Comparison of ENCODE assay signal across 8 mouse cellular contexts in genomic region chr13:32298456-32298855, GRCm38 (mm10).
"Had no signal": no experiment of that assay in that cellular context is flagged by ENCODE, and none has a peak within 500 bp of the region (broad histone marks: within the 10 kb centered on the region; RNA-seq: fewer than 3 reads in every experiment).

No protein-coding gene starts in this region.

- ATAC-seq: lung, postnatal 0 days; midbrain, embryonic 13.5 days had no signal

- DNase-seq: kidney, adult 9 months; kidney, postnatal 36 days; lung, adult 2 months; lung, postnatal 36 days; thymus, adult 18-20 months; thymus, postnatal 14 days had no signal
